Mouse (Mus musculus) thymus, postnatal 25 days (tissue): ENCODE data around the gene Olfr1509.
"Not testable (repeated sequence)": the region's sequence is repeated elsewhere in the genome, so short reads cannot be mapped to it uniquely, and the experiment has no call there.

Experiments used
- DNase-seq: peaks from one replicate; pipeline ENCODE4 v3.0.0; 2022

Olfr1509 gene

GRCm38 (mm10) chr14:52442690-52443089 is at the start of gene Olfr1509:
Olfr1509 (plus strand) TSS chr14:52442990.
- DNase-seq: no peak

DNA sequence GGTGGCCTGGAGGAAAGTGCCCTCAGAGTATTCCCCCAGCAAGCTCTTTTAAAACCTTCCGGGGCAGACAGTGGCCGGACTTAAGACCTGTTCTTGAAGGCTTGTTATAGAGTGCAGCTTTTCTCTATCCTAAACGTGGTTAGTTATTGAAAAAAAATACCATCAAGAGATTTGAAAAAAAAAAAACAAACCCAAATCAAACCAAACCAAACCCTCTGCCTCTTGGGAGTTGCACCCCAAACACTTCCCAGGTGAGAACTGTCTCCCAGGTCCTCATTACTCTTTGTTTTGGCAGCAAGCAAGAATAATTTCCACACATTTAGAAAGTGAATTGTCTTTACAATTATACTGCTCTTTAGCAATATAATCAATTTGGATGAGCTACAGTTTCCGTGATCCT is 45.5 kb upstream of the Olfr1509 start, which contains the start of gene Olfr1511:
Gene Olfr1511, minus strand, starts transcription at position 101 of the 400 bp plus-strand sequence.
- no peak for DNase-seq

DNA sequence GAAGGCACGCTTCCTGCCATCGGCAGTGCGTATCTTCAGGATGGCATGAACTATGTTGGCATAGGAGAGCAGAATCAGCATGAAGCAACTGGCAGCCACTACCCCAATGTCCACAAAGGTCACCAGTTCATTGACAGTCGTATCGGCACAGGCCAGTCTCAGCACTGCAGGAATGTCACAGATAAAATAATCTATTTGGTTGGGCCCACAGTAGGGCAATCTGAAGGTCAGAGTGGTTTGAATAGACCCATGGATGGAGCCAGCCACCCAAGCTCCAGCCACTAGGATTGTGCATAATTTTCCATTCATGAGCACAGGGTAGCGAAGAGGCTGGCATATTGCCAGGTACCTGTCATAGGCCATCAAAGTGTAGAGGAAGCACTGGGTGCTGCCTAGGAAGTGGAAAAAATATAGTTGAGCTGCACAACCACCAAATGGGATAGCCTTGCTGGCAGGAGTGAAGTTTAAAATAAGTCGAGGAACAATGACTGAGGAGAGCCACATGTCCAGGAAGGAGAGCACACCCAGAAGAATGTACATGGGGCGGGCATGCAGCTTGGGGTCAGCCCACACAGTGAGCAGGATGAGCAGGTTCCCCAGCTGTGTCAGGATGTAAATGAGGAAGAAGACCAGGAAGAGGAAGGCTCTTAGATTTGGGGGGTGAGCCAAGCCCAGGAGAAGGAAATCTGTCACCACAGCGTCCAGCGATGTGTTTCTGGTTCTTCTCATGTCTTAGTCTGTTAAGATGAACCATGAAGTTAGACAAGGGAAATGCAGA is 32.5 kb upstream of the Olfr1509 start:
- not testable (repeated sequence) for DNase-seq

DNA sequence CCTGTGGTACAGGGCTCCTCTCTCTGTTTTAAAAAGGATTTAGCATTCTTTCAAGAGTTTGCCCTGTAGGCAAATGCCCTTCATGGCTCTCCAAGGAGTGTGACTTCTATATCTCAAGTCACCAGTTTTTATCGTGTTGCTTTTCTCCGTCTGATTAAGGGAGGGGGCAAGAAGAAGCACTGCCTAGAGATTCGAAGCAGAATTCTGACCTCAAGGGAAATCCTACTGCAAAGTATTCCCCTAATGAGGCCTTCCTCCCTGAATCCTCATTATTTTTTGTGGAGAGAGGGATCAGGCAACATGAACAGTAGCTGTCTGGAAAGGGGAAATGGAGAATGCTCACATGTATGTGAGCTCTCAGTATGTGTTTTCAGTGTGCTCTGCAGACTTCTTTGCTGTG is 28.5 kb upstream of the Olfr1509 start, which contains the start of gene Olfr1510:
Gene Olfr1510, minus strand, starts transcription at position 101 of the 400 bp plus-strand sequence.
- DNase-seq: no peak

DNA sequence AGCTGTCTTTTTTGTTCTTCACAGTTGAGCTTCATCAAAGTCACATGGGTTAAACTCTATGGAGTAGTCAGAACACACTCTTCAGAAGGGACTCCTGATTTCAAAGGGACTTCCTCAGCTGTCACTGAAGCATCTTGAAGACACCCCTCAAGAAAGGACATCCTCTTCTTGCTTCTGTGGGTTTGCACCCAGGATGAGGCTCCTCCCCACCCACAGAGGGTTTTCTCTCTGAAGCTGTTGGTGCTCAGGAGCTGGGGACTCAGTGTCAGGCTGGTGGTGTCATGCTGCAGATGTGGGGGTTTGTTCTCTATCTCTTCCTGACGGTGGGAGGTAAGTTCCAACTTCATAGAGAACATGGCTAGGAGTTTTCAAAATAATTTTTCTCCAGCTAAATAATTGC is 15.1 kb upstream of the Olfr1509 start:
- peak; percentile 81 for DNase-seq

- peak; percentile 26 for DNase-seq
Observed at GRCm38 (mm10) chr14:52451138-52451537, 8.3 kb downstream of the Olfr1509 start.

DNA sequence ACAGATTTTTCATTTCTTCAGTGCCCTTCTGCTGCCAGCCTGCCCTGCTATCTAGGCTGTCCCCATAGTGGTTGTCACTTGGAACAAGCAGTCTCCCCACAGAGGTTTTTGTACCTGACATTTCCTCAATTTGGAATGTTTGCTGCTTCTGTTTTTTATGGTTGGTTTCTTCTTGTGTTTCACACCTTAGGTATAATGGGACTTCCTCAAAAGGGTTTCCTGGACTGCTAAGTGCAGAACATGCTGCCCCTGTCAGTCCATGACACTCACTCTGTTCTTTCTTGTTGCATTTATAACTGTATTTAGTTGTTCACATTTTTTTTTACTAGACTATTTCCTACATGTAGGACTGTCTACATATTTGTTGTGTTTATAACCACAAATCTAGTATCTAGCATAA is 19.1 kb downstream of the Olfr1509 start:
- no peak for DNase-seq

- no peak for DNase-seq
Observed at GRCm38 (mm10) chr14:52465738-52466137, 22.9 kb downstream of the Olfr1509 start.

DNA sequence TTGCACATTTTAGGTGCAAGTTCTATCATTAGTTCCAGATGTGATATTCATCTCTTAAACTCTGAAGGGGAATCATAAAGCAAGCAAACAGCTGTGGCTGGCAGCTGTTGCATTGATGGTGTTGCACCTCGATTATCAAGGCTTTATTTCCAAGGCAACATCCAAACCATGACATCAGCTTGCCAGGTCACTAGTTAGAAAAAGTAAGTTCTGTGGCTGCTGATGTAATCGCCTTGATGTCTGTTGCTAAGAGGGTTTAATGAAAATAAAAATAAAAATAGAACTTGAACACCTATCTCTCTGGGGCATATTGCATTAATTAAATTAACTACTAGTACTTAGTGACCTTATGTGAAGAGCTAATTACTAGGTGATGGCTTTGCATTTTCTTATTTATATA is 24.6 kb downstream of the Olfr1509 start, which contains the start of gene Olfr1508:
Gene Olfr1508, minus strand, starts transcription at position 101 of the 400 bp plus-strand sequence.
- DNase-seq: no peak

DNA sequence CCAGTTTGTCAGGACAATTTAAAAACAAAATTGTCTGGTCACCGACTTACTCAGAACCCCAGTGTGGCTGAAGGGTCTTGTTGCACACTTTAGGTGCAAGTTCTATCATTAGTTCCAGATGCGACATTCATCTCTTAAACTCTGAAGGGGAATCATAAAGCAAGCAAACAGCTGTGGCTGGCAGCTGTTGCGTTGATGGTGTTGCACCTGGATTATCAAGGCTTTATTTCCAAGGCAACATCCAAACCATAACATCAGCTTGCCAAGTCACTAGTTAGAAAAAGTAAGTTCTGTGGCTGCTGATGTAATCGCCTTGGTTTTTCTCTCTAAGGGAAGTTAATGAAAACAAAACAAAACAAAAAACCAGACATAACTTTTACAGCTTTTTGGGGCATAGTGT is 52.7 kb downstream of the Olfr1509 start, which contains the start of gene Olfr1507:
Gene Olfr1507, minus strand, starts transcription at position 234 of the 400 bp plus-strand sequence.
- no peak for DNase-seq
